Mouse (Mus musculus): Measurements from ENCODE around the gene Xlr4c. TPM values are rescaled to one million over a fixed set of nuclear protein-coding genes. Genes with fewer than 3 reads are reported as not detected.
A peak's percentile ranks its signal among the peaks of the same experiment; 100 is the strongest.
"Not testable (repeated sequence)": the region's sequence is repeated elsewhere in the genome, so short reads cannot be mapped to it uniquely, and the experiment has no call there.

Gene Xlr4c
- polyA plus RNA-seq, 1 experiment from 2014 or later, result 0.55 TPM

DNA sequence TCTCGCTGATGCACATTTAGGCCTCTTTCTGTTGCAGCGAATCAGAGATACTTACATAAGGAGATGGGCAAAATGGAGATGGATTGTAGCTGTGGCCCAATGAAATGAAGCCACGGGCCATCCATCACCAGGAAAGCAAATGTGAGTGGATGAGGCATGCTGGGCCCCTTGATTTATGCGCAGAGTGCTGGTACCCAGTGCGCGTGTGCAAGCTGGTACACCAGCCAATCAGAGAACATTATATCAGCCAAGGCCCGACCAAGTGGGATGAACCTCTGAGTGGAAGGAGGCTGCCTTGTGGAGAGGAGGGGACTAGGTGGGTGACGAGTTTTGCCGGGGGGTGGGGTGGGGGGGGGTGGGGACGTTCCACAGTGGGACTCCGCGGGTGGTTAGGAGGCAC lies 51.0 kb downstream of the Xlr4c start, which contains the start of gene Xlr3b:
Gene Xlr3b, plus strand, starts transcription at position 274 of the 400 bp plus-strand sequence.
- DNase-seq (ENCODE audit: low spot score), result peak; percentile 44
- H3K9ac ChIP-seq (ENCODE audit: low read length), result not testable (repeated sequence)

More for the DNA sequence above, 51.0 kb downstream of the Xlr4c start, which contains the start of gene Xlr3b:
- H3K4me3 ChIP-seq (ENCODE audit: low read depth, low read length); H3K4me1 ChIP-seq (replicated peaks; ENCODE audit: control insufficient read depth, insufficient read depth, low read length); H3K27me3 ChIP-seq (replicated peaks; ENCODE audit: control insufficient read depth, insufficient read depth, low read length); H3K9me3 ChIP-seq (ENCODE audit: control insufficient read depth, low read length); H3K27ac ChIP-seq (ENCODE audit: low read depth); H3K36me3 ChIP-seq (ENCODE audit: control insufficient read depth, insufficient read depth, low read length); H3K4me2 ChIP-seq (ENCODE audit: low read length); ATAC-seq (replicated peaks; ENCODE audit: low FRiP score, low TSS enrichment, low read depth): not testable (repeated sequence)
- WGBS, result 74% methylated on average over 12 of the region's 12 CpGs

Other genes starting within 250 kb of the Xlr4c start
- 0.09 and 0.26 TPM in 2 replicates for gene Pnma5, start 206.0 kb downstream of the Xlr4c start, polyA plus RNA-seq (2014; fragmentation: Nextera tagmentation; extraction: Ambion mirVana)
- 0.19 and 0.20 TPM in 2 replicates for gene Pnma3, start 178.3 kb downstream of the Xlr4c start, polyA plus RNA-seq (2014; fragmentation: Nextera tagmentation; extraction: Ambion mirVana)
- gene Xlr4a, start 160.7 kb downstream of the Xlr4c start, polyA plus RNA-seq (2014; fragmentation: Nextera tagmentation; extraction: Ambion mirVana), result 0.70 and 1.1 TPM in 2 replicates
- gene Xlr3a, start 146.0 kb downstream of the Xlr4c start, polyA plus RNA-seq (2014; fragmentation: Nextera tagmentation; extraction: Ambion mirVana), result 1.4 and 7.2 TPM in 2 replicates
- gene Gm14685, start 126.1 kb downstream of the Xlr4c start, polyA plus RNA-seq (2014; fragmentation: Nextera tagmentation; extraction: Ambion mirVana), result 0.23 TPM in 1 of 2 replicates, not detected in the other
- 0.22 TPM in 1 of 2 replicates, not detected in the other for gene Xlr5b, start 94.3 kb downstream of the Xlr4c start, polyA plus RNA-seq (2014; fragmentation: Nextera tagmentation; extraction: Ambion mirVana)
- gene DXBay18, start 93.7 kb downstream of the Xlr4c start, polyA plus RNA-seq (2014; fragmentation: Nextera tagmentation; extraction: Ambion mirVana), result not detected in 2 replicates
- not detected in 2 replicates for gene Spin2d, start 66.1 kb downstream of the Xlr4c start, polyA plus RNA-seq (2014; fragmentation: Nextera tagmentation; extraction: Ambion mirVana)
- 4.7 and 12.4 TPM in 2 replicates for gene Xlr3b, start 50.9 kb downstream of the Xlr4c start, polyA plus RNA-seq (2014; fragmentation: Nextera tagmentation; extraction: Ambion mirVana)
- 0.50 and 1.2 TPM in 2 replicates for gene Xlr4b, start 28.8 kb downstream of the Xlr4c start, polyA plus RNA-seq (2014; fragmentation: Nextera tagmentation; extraction: Ambion mirVana)
- 11.3 and 11.9 TPM in 2 replicates for gene F8a, start 14.8 kb downstream of the Xlr4c start, polyA plus RNA-seq (2014; fragmentation: Nextera tagmentation; extraction: Ambion mirVana)
- not detected in 2 replicates for gene Xlr3c, start 22.3 kb upstream of the Xlr4c start, polyA plus RNA-seq (2014; fragmentation: Nextera tagmentation; extraction: Ambion mirVana)
- gene Xlr5a, start 49.8 kb upstream of the Xlr4c start, polyA plus RNA-seq (2014; fragmentation: Nextera tagmentation; extraction: Ambion mirVana), result 0.26 TPM in 1 of 2 replicates, not detected in the other
- not detected in 2 replicates for gene Xlr5c, start 49.8 kb upstream of the Xlr4c start, polyA plus RNA-seq (2014; fragmentation: Nextera tagmentation; extraction: Ambion mirVana)
- gene Gm45015, start 93.7 kb upstream of the Xlr4c start, polyA plus RNA-seq (2014; fragmentation: Nextera tagmentation; extraction: Ambion mirVana), result not detected in 2 replicates
- 14.9 and 16.3 TPM in 2 replicates for gene Zfp275, start 99.5 kb upstream of the Xlr4c start, polyA plus RNA-seq (2014; fragmentation: Nextera tagmentation; extraction: Ambion mirVana)
- not detected in 2 replicates for gene Gm18336, start 155.6 kb upstream of the Xlr4c start, polyA plus RNA-seq (2014; fragmentation: Nextera tagmentation; extraction: Ambion mirVana)
- gene Zfp92, start 168.0 kb upstream of the Xlr4c start, polyA plus RNA-seq (2014; fragmentation: Nextera tagmentation; extraction: Ambion mirVana), result 0.38 TPM in 2 replicates
- gene Trex2, start 192.2 kb upstream of the Xlr4c start, polyA plus RNA-seq (2014; fragmentation: Nextera tagmentation; extraction: Ambion mirVana), result not detected in 2 replicates
- 58.2 and 59.4 TPM in 2 replicates for gene Haus7, start 215.9 kb upstream of the Xlr4c start, polyA plus RNA-seq (2014; fragmentation: Nextera tagmentation; extraction: Ambion mirVana)
- 52.7 and 58.1 TPM in 2 replicates for gene Bgn, start 240.5 kb upstream of the Xlr4c start, polyA plus RNA-seq (2014; fragmentation: Nextera tagmentation; extraction: Ambion mirVana)

Data from intestine, embryonic 14.5 days (tissue).